13 mouse cellular contexts compared by ENCODE assay signal in genomic region chrX:142574945-142575710, GRCm38 (mm10).
A peak's percentile ranks its signal among the peaks of the same experiment; 100 is the strongest.
DNase-seq lines count a peak whose midpoint lies in the region; ATAC-seq and TF ChIP-seq lines count a peak whose summit lies in the region.
"Had no signal": no experiment of that assay in that cellular context is flagged by ENCODE, and none has a peak within 500 bp of the region (broad histone marks: within the 10 kb centered on the region; RNA-seq: fewer than 3 reads in every experiment).

No protein-coding gene starts in this region.

- H3K9ac ChIP-seq in midbrain, embryonic 15.5 days, result no peak overlapping the region
- H3K9ac ChIP-seq: limb, embryonic 15.5 days had no signal

- TF ChIP-seq POLR2A in testis, adult 2 months (IDR thresholded peaks at IDR 0.05; ENCODE audit: control insufficient read depth, low read depth, low read length), result no peak
- no peak for TF ChIP-seq POLR2A in kidney, adult 2 months (IDR thresholded peaks at IDR 0.05; ENCODE audit: low read depth, low read length)

- peak; percentile 30; the same call in 1 of the 2 replicates for TF ChIP-seq CTCF in testis, adult 2 months (IDR thresholded peaks at IDR 0.05; ENCODE audit: control insufficient read depth, insufficient read depth, insufficient replicate concordance, low read depth, low read length)
- TF ChIP-seq CTCF in kidney, adult 2 months (conservative IDR thresholded peaks at IDR 0.05; ENCODE audit: insufficient read depth, insufficient read length, low read depth, low read length), result no peak

- H3K4me3 ChIP-seq in midbrain, embryonic 15.5 days, result no peak overlapping the region
- no peak overlapping the region for H3K4me3 ChIP-seq in midbrain, embryonic 10.5 days
- H3K4me3 ChIP-seq in testis, adult 2 months (ENCODE audit: control insufficient read depth, low read depth, low read length), result no peak overlapping the region
- no peak overlapping the region for H3K4me3 ChIP-seq in kidney, adult 2 months (ENCODE audit: insufficient read depth, low read depth, low read length)
- H3K4me3 ChIP-seq: limb, embryonic 15.5 days had no signal

- no peaks in the 10 kb centered on the region for H3K36me3 ChIP-seq in midbrain, embryonic 15.5 days (replicated peaks)
- no peaks in the 10 kb centered on the region for H3K36me3 ChIP-seq in midbrain, embryonic 10.5 days
- H3K36me3 ChIP-seq in testis, adult 2 months (ENCODE audit: control insufficient read depth, insufficient read depth, low read length), result no peaks in the 10 kb centered on the region
- no peaks in the 10 kb centered on the region for H3K36me3 ChIP-seq in kidney, adult 2 months (ENCODE audit: control insufficient read depth, insufficient read depth, low read length)
- H3K36me3 ChIP-seq: limb, embryonic 15.5 days had no signal

- H3K27ac ChIP-seq in midbrain, embryonic 15.5 days, result no peak overlapping the region
- no peak overlapping the region for H3K27ac ChIP-seq in midbrain, embryonic 10.5 days (replicated peaks)
- H3K27ac ChIP-seq in testis, adult 2 months (ENCODE audit: control insufficient read depth, insufficient read depth, low read depth, low read length), result no peak overlapping the region
- H3K27ac ChIP-seq in kidney, adult 2 months (ENCODE audit: insufficient read depth, low read depth, low read length), result no peak overlapping the region
- H3K27ac ChIP-seq: limb, embryonic 15.5 days had no signal

- ATAC-seq in midbrain, embryonic 15.5 days (replicated peaks), result peak; percentile 52; the same call in 1 of the 2 replicates
- ATAC-seq: hindbrain, embryonic 16.5 days had no signal

- no peaks in the 10 kb centered on the region; the same call in 1 of the 2 replicates for H3K27me3 ChIP-seq in midbrain, embryonic 15.5 days (replicated peaks)
- peaks cover 62% of the 10 kb centered on the region for H3K27me3 ChIP-seq in midbrain, embryonic 10.5 days (ENCODE audit: low read depth, poor library complexity, severe bottlenecking)
- H3K27me3 ChIP-seq in testis, adult 2 months (ENCODE audit: control insufficient read depth, insufficient read depth, low read length), result no peaks in the 10 kb centered on the region
- H3K27me3 ChIP-seq in kidney, adult 2 months (replicated peaks; ENCODE audit: control insufficient read depth, insufficient read depth, low read length), result no peaks in the 10 kb centered on the region

- no peaks in the 10 kb centered on the region for H3K4me1 ChIP-seq in midbrain, embryonic 15.5 days
- no peaks in the 10 kb centered on the region for H3K4me1 ChIP-seq in midbrain, embryonic 10.5 days
- H3K4me1 ChIP-seq in testis, adult 2 months (ENCODE audit: control insufficient read depth, insufficient read depth, low read length), result no peaks in the 10 kb centered on the region
- H3K4me1 ChIP-seq in kidney, adult 2 months (ENCODE audit: control insufficient read depth, insufficient read depth, low read length), result no peaks in the 10 kb centered on the region
- H3K4me1 ChIP-seq: limb, embryonic 15.5 days had no signal

- DNase-seq in cerebellum, postnatal 10 days, result peak; percentile 4 to 16
- no peak for DNase-seq in cerebellum, adult 18-20 months
- DNase-seq in midbrain, embryonic 10.5 days (ENCODE audit: low spot score), result no peak
- peak; percentile 49 for DNase-seq in liver
- no peak for DNase-seq in cerebellum, adult 8-10 months
- DNase-seq in kidney, adult 2 months, result no peak
- DNase-seq: adrenal gland, adult 2 months; cerebellum, postnatal 36 days; gastrocnemius, postnatal 10 days had no signal

- no peak overlapping the region for H3K4me2 ChIP-seq in midbrain, embryonic 15.5 days
- H3K4me2 ChIP-seq: limb, embryonic 15.5 days had no signal

- H3K9me3 ChIP-seq in midbrain, embryonic 15.5 days, result no peaks in the 10 kb centered on the region
- no peaks in the 10 kb centered on the region for H3K9me3 ChIP-seq in midbrain, embryonic 10.5 days (replicated peaks)
- H3K9me3 ChIP-seq: limb, embryonic 15.5 days had no signal

- WGBS in midbrain, embryonic 15.5 days, result 56% methylated on average over 10 of the region's 10 CpGs
- WGBS in midbrain, embryonic 10.5 days, result 63% methylated on average over 10 of the region's 10 CpGs
- WGBS in kidney, adult 2 months, result 62% methylated on average over 10 of the region's 10 CpGs

Comparison
In these comparisons a context has a peak if more than half of its experiments do, and no peak if none do; other contexts are left out.
1. DNase-seq: peak in cerebellum, postnatal 10 days (2 of 2) and liver (single experiment); none in cerebellum, adult 18-20 months (0 of 2), midbrain, embryonic 10.5 days (single experiment), cerebellum, adult 8-10 months (single experiment) and kidney, adult 2 months (single experiment).